Mouse (Mus musculus): ENCODE results near the gene Pbrm1.

The Pbrm1 gene

DNA sequence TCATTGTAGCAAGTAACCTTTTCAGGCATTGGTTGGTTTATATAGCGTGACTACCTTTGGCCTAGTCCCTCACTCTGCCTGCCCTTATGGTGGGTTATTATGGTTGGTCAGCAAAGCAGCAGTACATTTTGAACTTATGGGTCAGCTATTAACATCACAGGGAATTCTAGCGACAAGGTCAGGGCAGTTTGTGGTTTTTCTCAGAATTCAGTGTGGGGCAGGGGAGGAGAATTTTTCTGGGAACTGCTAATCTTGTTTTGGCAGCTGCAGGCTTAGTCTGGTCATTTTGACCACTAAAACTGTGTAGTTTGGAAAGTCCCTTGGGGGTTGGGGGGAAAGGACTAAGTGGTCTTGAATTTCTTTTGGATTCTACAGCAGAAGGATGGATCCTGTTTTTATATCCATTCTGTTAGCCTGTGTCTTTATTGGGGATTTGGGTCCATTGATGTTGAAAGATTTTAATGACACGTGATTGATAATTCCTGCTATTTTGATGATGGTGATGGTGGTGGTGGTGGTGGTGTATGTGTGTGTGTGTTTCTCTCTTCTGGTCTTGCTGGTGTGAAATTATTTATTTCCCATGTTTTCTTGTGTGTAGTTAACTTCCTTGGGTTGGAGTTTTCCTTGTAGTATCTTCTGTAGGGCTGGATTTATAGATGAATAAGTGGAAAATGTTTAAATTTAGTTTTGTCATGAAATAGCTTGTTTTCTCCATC lies 60.5 kb downstream of the Pbrm1 start:
- no peak for DNase-seq (ENCODE audit: low read depth)

DNA sequence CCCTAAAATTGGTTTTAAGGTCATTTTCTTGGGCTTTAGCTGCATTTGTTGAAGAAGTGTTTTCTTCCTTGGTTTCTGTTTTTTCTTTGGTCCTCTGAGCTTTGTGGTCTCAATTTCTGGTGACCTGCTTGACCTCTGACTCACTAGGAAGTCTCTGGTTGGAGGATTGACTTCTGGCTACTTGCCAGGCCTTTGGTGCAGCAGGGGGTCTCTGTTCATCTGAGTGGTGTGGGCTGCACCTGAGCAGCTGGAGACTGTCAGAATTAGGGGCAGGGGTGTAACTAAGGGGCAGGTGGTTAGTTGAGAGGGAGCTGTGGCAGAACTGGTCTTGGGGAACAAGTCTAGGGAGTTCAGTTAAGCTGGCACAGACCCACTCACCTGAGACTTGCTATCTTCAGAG lies 62.2 kb downstream of the Pbrm1 start:
- no peak for DNase-seq (ENCODE audit: low read depth)

DNA sequence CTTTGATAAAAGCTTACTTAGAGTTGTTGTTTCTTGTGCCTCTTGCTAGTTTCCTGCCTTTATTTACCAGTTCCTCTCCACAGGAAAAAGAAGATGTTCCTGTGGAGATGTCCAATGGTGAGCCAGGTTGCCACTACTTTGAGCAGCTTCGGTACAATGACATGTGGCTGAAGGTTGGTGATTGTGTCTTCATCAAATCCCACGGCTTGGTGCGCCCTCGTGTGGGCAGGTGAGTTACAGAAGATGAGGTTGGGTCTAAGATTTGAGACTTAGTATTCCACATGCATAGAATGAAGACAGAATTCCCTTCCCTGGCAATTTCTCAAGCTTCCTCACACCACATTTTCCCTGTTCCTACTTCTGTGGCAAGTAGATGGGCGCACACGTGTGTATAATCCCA lies 68.5 kb downstream of the Pbrm1 start:
- peak; percentile 17 for DNase-seq (ENCODE audit: low read depth)

DNA sequence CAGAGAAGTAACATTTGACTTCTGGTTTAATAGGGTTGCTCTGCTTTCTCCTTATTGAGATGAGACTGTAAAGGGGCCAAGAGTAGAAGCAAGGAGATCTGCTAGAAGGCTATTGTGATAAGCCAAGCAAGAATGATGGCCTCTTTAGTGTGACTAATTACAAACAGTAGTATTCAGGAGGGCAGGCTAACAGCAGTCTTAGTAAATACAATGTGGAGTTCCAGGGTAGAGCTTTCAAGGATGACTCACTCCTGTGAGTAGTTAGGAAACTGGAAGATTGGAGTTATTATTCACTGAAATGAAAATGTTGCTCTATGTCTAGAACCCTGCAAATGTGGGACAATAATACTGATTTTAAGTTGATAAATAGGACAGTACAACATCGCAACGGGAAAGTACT lies 69.6 kb downstream of the Pbrm1 start:
- DNase-seq (ENCODE audit: low read depth): no peak

- peak; percentile 27 for DNase-seq (ENCODE audit: low read depth)
Observed at GRCm38 (mm10) chr14:31089918-31090317, 71.0 kb downstream of the Pbrm1 start.

DNA sequence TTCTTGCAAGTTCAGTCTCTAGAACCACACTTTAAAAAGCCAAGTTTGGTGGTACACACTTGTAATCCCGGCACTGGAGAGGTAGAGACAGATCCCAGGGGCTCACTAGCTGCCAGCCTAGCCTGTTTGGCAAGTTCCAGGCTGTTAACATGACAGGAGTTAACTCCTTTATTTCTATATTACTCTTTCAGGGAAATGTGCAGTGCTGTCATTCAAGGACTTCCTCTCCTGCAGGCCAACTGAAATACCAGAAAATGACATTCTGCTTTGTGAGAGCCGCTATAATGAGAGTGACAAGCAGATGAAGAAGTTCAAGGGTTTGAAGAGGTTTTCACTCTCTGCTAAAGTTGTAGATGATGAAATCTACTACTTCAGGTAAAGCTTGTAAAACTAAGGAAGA lies 86.2 kb downstream of the Pbrm1 start:
- no peak for DNase-seq (ENCODE audit: low read depth)

- DNase-seq (ENCODE audit: low read depth): no peak
Observed at GRCm38 (mm10) chr14:31110613-31111012, 91.7 kb downstream of the Pbrm1 start.

- no peak for DNase-seq (ENCODE audit: low read depth)
Observed at GRCm38 (mm10) chr14:31112187-31112586, 93.2 kb downstream of the Pbrm1 start.

DNA sequence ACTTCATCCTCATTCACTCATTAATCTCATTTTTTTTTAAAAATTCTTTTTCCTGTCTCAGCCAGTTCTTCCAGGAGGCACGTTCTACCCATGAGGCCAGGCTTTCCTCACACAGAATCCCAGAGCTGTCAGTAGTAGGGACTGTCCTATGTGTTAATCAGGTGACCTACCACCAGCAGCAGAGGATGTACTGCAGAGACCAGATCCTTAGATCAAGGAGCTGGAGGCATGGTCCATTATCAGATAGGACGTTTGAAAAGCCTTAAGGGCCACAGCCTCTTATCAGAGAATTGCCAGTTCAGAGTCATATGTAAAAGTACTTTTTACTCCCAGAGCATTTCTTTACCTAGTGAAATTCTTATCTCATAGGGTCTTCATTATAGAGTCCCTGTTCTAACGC lies 95.1 kb downstream of the Pbrm1 start:
- no peak for DNase-seq (ENCODE audit: low read depth)

DNA sequence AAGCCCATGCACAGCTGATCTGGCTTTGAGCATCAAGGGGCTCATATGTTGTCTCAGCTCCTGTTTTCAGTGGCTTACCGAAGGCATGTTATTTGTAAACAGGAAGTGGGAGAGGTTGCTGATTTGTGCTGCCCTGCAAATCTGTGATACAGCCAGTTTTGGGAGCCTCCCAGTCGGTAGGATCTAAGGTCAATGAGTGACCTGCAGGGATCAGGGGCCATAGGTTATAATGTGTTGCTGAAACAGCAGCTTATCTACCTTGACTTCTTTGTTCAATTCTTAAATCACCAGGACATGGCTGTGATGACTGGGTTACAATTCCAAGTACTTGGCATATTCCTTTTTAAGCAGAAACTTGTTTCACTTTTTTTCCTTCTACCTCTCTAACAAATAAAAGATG lies 96.6 kb downstream of the Pbrm1 start:
- DNase-seq (ENCODE audit: low read depth): no peak

- no peak for DNase-seq (ENCODE audit: low read depth)
Observed at GRCm38 (mm10) chr14:31125106-31126075, 106.5 kb downstream of the Pbrm1 start.

DNA sequence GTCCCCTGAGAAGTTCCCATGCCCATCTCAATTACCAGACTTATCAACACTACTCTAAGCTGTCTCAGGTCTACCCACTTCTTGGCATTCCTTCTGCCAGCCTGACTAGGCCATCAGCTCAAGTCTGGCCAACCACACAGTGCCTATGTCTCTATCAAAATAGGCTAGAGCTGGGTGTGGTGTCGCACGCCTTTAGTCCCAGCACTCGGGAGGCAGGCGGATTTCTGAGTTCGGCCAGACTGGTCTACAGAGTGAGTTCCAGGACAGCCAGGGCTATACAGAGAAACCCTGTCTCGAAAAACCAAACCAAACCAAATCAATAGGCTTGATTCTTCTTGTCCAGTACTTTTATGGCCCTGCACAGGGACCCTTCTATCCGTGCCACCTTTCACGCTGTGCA lies 107.9 kb downstream of the Pbrm1 start:
- no peak for DNase-seq (ENCODE audit: low read depth)

GRCm38 (mm10) chr14:31128101-31128825 lies 109.3 kb downstream of the Pbrm1 start:
- DNase-seq (ENCODE audit: low read depth): peak; percentile 80

DNA sequence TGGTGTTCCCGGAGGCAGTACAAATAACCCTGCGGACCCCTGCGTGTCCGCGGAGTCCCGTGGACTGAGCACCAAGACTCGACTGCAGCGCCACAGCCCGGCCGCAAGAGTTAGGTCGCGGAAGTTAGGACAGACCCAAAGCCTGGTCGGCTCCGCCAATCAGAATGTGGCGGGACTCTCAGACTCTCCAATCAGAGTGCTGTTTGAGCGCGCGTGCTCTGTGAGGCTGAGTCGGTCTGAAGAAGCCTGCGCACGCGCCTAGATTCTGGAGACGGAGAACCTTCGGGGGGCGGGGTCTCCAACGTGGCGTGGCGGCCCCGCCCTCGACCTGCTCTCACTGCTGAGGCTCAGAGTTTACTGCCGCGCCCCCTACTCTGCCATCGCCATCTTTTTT lies 109.9 kb downstream of the Pbrm1 start, which contains the start of gene Smim4:
Gene Smim4 (minus strand): TSS at position 131 of the 394 bp plus-strand sequence.
- peak; percentile 100 for DNase-seq (ENCODE audit: low read depth)

- DNase-seq (ENCODE audit: low read depth): peak; percentile 38
Observed at GRCm38 (mm10) chr14:31129326-31130235, 110.6 kb downstream of the Pbrm1 start.

- peak; percentile 82 for DNase-seq (ENCODE audit: low read depth)
Observed at GRCm38 (mm10) chr14:31130236-31131220, 111.6 kb downstream of the Pbrm1 start, which contains the start of gene Nt5dc2. Nt5dc2 (plus strand) TSS chr14:31131053.

- peak; percentile 38 for DNase-seq (ENCODE audit: low read depth)
Observed at GRCm38 (mm10) chr14:31131272-31131821, 112.4 kb downstream of the Pbrm1 start.

DNA sequence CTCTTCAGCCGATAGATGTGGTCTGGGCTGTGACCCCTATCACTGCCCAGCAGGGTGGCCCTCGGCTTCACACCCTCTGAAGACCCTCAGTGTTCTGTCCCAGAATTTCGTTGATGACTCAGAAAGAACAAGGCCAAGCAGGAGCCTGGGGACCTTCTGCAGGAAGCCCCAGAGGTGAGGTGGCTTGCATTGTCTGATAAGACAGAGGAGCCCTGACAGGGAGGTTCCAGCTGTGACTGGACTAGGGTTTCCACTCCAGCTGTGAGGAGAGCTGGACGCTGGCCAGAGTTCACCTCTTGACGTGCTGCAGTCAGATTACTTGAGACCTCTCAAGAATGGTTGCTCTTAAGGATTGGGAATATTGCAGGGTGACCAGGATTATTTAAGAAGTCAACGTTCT lies 113.1 kb downstream of the Pbrm1 start:
- no peak for DNase-seq (ENCODE audit: low read depth)

GRCm38 (mm10) chr14:31132491-31132975 lies 113.6 kb downstream of the Pbrm1 start:
- DNase-seq (ENCODE audit: low read depth): no peak

Measured in induced T-regulatory cell, adult 2 months (primary cell).